Comparison of ENCODE assay signal across 8 mouse cellular contexts in the genomic region with DNA sequence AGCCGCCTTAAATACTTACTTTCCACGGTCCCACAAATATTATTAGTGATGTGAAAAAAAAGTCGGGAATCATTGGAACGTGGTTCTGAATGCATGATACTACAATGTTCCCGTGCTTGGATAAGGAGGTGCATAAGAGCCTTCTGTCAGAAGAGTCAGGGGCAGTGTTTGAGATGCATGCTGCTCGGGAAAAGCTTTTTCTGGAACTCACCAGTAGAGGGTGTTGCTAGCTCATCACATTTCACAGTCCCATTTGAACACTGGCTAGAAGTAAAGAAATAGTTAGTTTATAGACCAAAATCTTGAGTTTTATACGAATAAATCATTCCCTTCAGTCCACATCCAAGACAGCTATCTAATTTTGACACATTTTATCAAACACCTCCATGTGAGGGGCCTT. TPM values are rescaled to one million over a fixed set of nuclear protein-coding genes. Genes with fewer than 3 reads are reported as not detected.
A peak's percentile ranks its signal among the peaks of the same experiment; 100 is the strongest.
DNase-seq lines count a peak whose midpoint lies in the region; ATAC-seq and TF ChIP-seq lines count a peak whose summit lies in the region.

No protein-coding gene starts in this region.

- H3K27ac ChIP-seq in bone marrow, adult 2 months (ENCODE audit: control insufficient read depth, insufficient read depth, low read depth, low read length, poor library complexity): no peak overlapping the region
- H3K27ac ChIP-seq in stomach, postnatal 0 days (replicated peaks): no peak overlapping the region

- ATAC-seq in cerebellum, adult (ENCODE audit: insufficient number of reproducible peaks, low FRiP score, low TSS enrichment): 0 out of 2 replicates have a peak, but pooled peaks have one; percentile 56
- peak; percentile 93 for ATAC-seq in frontal cortex, adult (ENCODE audit: low TSS enrichment)
- no peak for ATAC-seq in stomach, postnatal 0 days (ENCODE audit: low FRiP score, low TSS enrichment)

- no peak for TF ChIP-seq POLR2A in bone marrow, adult 2 months (IDR thresholded peaks at IDR 0.05; ENCODE audit: borderline replicate concordance, control insufficient read depth, low read depth, low read length)

- peak; percentile 42 for TF ChIP-seq CTCF in bone marrow, adult 2 months (IDR thresholded peaks at IDR 0.05; ENCODE audit: control insufficient read depth, insufficient read depth, low read length)
- peak; percentile 87 for TF ChIP-seq CTCF in stomach, postnatal 0 days (IDR thresholded peaks at IDR 0.05; ENCODE audit: low read depth)

- no peaks in the 10 kb centered on the region; the same call in 1 of the 2 replicates for H3K4me1 ChIP-seq in bone marrow, adult 2 months (ENCODE audit: control insufficient read depth, insufficient read depth, low read length)
- H3K4me1 ChIP-seq in stomach, postnatal 0 days (replicated peaks; ENCODE audit: control insufficient read depth, insufficient read depth): no peaks in the 10 kb centered on the region

- no peak overlapping the region for H3K9ac ChIP-seq in stomach, postnatal 0 days (ENCODE audit: low read length)

- no peak overlapping the region for H3K4me2 ChIP-seq in stomach, postnatal 0 days (replicated peaks; ENCODE audit: low read depth)

- 28% methylated on average over 7 of the region's 7 CpGs for WGBS in bone marrow, adult 2 months
- WGBS in stomach, postnatal 0 days: 31% methylated on average over 7 of the region's 7 CpGs

- no peaks in the 10 kb centered on the region for H3K9me3 ChIP-seq in stomach, postnatal 0 days (ENCODE audit: control insufficient read depth, low read length)

- DNase-seq in cerebellum, adult 11-12 months: no peak
- peak; percentile 78 for DNase-seq in 3T3-L1 (ENCODE audit: low read depth, low spot score)
- peak; percentile 29 to 56 for DNase-seq in kidney, postnatal 36 days
- DNase-seq in lung, postnatal 14 days: peak; percentile 36
- peak; percentile 18 for DNase-seq in stomach, postnatal 0 days (ENCODE audit: low spot score)

- H3K4me3 ChIP-seq in bone marrow, adult 2 months (replicated peaks; ENCODE audit: control insufficient read depth, low read depth, low read length): no peak overlapping the region
- H3K4me3 ChIP-seq in stomach, postnatal 0 days (ENCODE audit: low read depth, low read length): no peak overlapping the region

- no peaks in the 10 kb centered on the region for H3K36me3 ChIP-seq in stomach, postnatal 0 days (ENCODE audit: control insufficient read depth, insufficient read depth, low read length)

- no peaks in the 10 kb centered on the region for H3K27me3 ChIP-seq in stomach, postnatal 0 days (ENCODE audit: control insufficient read depth, insufficient read depth, low read length)

- no peak for TF ChIP-seq EP300 in stomach, postnatal 0 days (optimal IDR thresholded peaks at IDR 0.05)

RNA-seq across cellular contexts. Expression of a gene that starts 53.2 kb away (rescaled TPM):
- not detected in 2 replicates for polyA plus RNA-seq in bone marrow, adult 2 months (2011; ENCODE audit: insufficient read depth, insufficient read length, low replicate concordance, missing spikeins)
- polyA plus RNA-seq in stomach, postnatal 0 days (2015; fragmentation: Nextera tagmentation; extraction: Ambion mirVana): 0.01 and 0.02 TPM in 2 replicates
